Mouse (Mus musculus): ENCODE measurements around the gene Tk2.
A peak's percentile ranks its signal among the peaks of the same experiment; 100 is the strongest.
"Not testable (repeated sequence)": the region's sequence is repeated elsewhere in the genome, so short reads cannot be mapped to it uniquely, and the experiment has no call there.

The Tk2 gene

GRCm38 (mm10) chr8:104248276-104248675 lies at the start of gene Tk2:
TSS of gene Tk2 (minus strand) at chr8:104248558.
- TF ChIP-seq CTCF (conservative IDR thresholded peaks at IDR 0.05; ENCODE audit: low read length), result no peak
- TF ChIP-seq POU5F1 (IDR thresholded peaks at IDR 0.05; ENCODE audit: borderline replicate concordance, low read length), result no peak
- no peak for TF ChIP-seq NANOG (IDR thresholded peaks at IDR 0.05; ENCODE audit: borderline replicate concordance, low read length)
- Histone ChIP-seq H3K36me3 (ENCODE audit: insufficient read depth, low read length) (peaks cover 17% of the 10 kb centered on the region), H3K9me3 (ENCODE audit: low read length) (no peaks in the 10 kb centered on the region), H3K27me3 (ENCODE audit: insufficient read depth, low read length) (no peaks in the 10 kb centered on the region), H3K4me1 (replicated peaks; ENCODE audit: low read depth, low read length) (peaks cover 44% of the 10 kb centered on the region), H3K4me3 (replicated peaks; ENCODE audit: low read length) (peak within 1 kb of the TSS; percentile 95)

- Histone ChIP-seq H3K36me3 (ENCODE audit: insufficient read depth, low read length) (no peaks in the 10 kb centered on the region), H3K9me3 (ENCODE audit: low read length) (peaks cover 38% of the 10 kb centered on the region), H3K4me1 (replicated peaks; ENCODE audit: low read depth, low read length) (no peaks in the 10 kb centered on the region), H3K27me3 (ENCODE audit: insufficient read depth, low read length) (peaks cover 5% of the 10 kb centered on the region; the same call in 1 of the 2 replicates), H3K4me3 (replicated peaks; ENCODE audit: low read length) (no peak overlapping the region)
- no peak for TF ChIP-seq NANOG (IDR thresholded peaks at IDR 0.05; ENCODE audit: borderline replicate concordance, low read length)
- no peak for TF ChIP-seq CTCF (conservative IDR thresholded peaks at IDR 0.05; ENCODE audit: low read length)
- no peak for TF ChIP-seq POU5F1 (IDR thresholded peaks at IDR 0.05; ENCODE audit: borderline replicate concordance, low read length)
Measured at GRCm38 (mm10) chr8:104294396-104294795, 46.0 kb upstream of the Tk2 start.

- not testable (repeated sequence) for H3K4me1 ChIP-seq (replicated peaks; ENCODE audit: low read depth, low read length); H3K36me3 ChIP-seq (ENCODE audit: insufficient read depth, low read length); H3K27me3 ChIP-seq (ENCODE audit: insufficient read depth, low read length); H3K4me3 ChIP-seq (replicated peaks; ENCODE audit: low read length)
- peaks cover 28% of the 10 kb centered on the region for H3K9me3 ChIP-seq (ENCODE audit: low read length)
Measured at GRCm38 (mm10) chr8:104293081-104293480, 44.7 kb upstream of the Tk2 start, which contains the start of gene Cmtm2a. TSS of gene Cmtm2a (minus strand) at chr8:104293181.

- H3K27me3 ChIP-seq (ENCODE audit: insufficient read depth, low read length), result no peaks in the 10 kb centered on the region
- no peak overlapping the region for H3K4me3 ChIP-seq (replicated peaks; ENCODE audit: low read length)
- H3K36me3 ChIP-seq (ENCODE audit: insufficient read depth, low read length), result no peaks in the 10 kb centered on the region; the same call in 1 of the 2 replicates
- H3K9me3 ChIP-seq (ENCODE audit: low read length), result peaks cover 42% of the 10 kb centered on the region
- TF ChIP-seq CTCF (conservative IDR thresholded peaks at IDR 0.05; ENCODE audit: low read length), result no peak
- TF ChIP-seq POU5F1 (IDR thresholded peaks at IDR 0.05; ENCODE audit: borderline replicate concordance, low read length), result no peak
- no peak for TF ChIP-seq NANOG (IDR thresholded peaks at IDR 0.05; ENCODE audit: borderline replicate concordance, low read length)
- peaks cover 3% of the 10 kb centered on the region; the same call in 1 of the 2 replicates for H3K4me1 ChIP-seq (replicated peaks; ENCODE audit: low read depth, low read length)
Measured at GRCm38 (mm10) chr8:104268937-104269440, 20.6 kb upstream of the Tk2 start.

- TF ChIP-seq POU5F1 (IDR thresholded peaks at IDR 0.05; ENCODE audit: borderline replicate concordance, low read length) (no peak), CTCF (conservative IDR thresholded peaks at IDR 0.05; ENCODE audit: low read length) (no peak), NANOG (IDR thresholded peaks at IDR 0.05; ENCODE audit: borderline replicate concordance, low read length) (no peak)
- Histone ChIP-seq H3K4me3 (replicated peaks; ENCODE audit: low read length) (no peak overlapping the region), H3K9me3 (ENCODE audit: low read length) (peaks cover 35% of the 10 kb centered on the region), H3K36me3 (ENCODE audit: insufficient read depth, low read length) (peaks cover 6% of the 10 kb centered on the region; the same call in 1 of the 2 replicates), H3K27me3 (ENCODE audit: insufficient read depth, low read length) (no peaks in the 10 kb centered on the region), H3K4me1 (replicated peaks; ENCODE audit: low read depth, low read length) (peaks cover 3% of the 10 kb centered on the region; the same call in 1 of the 2 replicates)
Measured at GRCm38 (mm10) chr8:104268368-104268767, 20.0 kb upstream of the Tk2 start.

- peaks cover 22% of the 10 kb centered on the region for H3K9me3 ChIP-seq (ENCODE audit: low read length)
- not testable (repeated sequence) for H3K27me3 ChIP-seq (ENCODE audit: insufficient read depth, low read length)
Measured at GRCm38 (mm10) chr8:104264271-104264935, 16.0 kb upstream of the Tk2 start.

GRCm38 (mm10) chr8:104261802-104262201 lies 13.4 kb upstream of the Tk2 start:
- H3K4me1 ChIP-seq (replicated peaks; ENCODE audit: low read depth, low read length); H3K4me3 ChIP-seq (replicated peaks; ENCODE audit: low read length); H3K9me3 ChIP-seq (ENCODE audit: low read length); H3K27me3 ChIP-seq (ENCODE audit: insufficient read depth, low read length): not testable (repeated sequence)
- H3K36me3 ChIP-seq (ENCODE audit: insufficient read depth, low read length), result peaks cover 44% of the 10 kb centered on the region

More at GRCm38 (mm10) chr8:104264271-104264935, 16.0 kb upstream of the Tk2 start:
- not testable (repeated sequence) for H3K4me1 ChIP-seq (replicated peaks; ENCODE audit: low read depth, low read length); H3K4me3 ChIP-seq (replicated peaks; ENCODE audit: low read length)
- peaks cover 22% of the 10 kb centered on the region for H3K36me3 ChIP-seq (ENCODE audit: insufficient read depth, low read length)

- Histone ChIP-seq H3K4me3 (replicated peaks; ENCODE audit: low read length) (0 out of 2 replicates have a peak overlapping the region, but pooled peaks have one; percentile 32), H3K9me3 (ENCODE audit: low read length) (no peaks in the 10 kb centered on the region), H3K27me3 (ENCODE audit: insufficient read depth, low read length) (no peaks in the 10 kb centered on the region), H3K4me1 (replicated peaks; ENCODE audit: low read depth, low read length) (peaks cover 36% of the 10 kb centered on the region), H3K36me3 (ENCODE audit: insufficient read depth, low read length) (peaks cover 9% of the 10 kb centered on the region)
- no peak for TF ChIP-seq NANOG (IDR thresholded peaks at IDR 0.05; ENCODE audit: borderline replicate concordance, low read length)
- peak; percentile 79 for TF ChIP-seq CTCF (conservative IDR thresholded peaks at IDR 0.05; ENCODE audit: low read length)
Measured at GRCm38 (mm10) chr8:104253016-104253415, 4.7 kb upstream of the Tk2 start.

- Histone ChIP-seq H3K9me3 (ENCODE audit: low read length) (no peaks in the 10 kb centered on the region), H3K27me3 (ENCODE audit: insufficient read depth, low read length) (no peaks in the 10 kb centered on the region), H3K4me3 (replicated peaks; ENCODE audit: low read length) (peak overlapping the region; percentile 90), H3K4me1 (replicated peaks; ENCODE audit: low read depth, low read length) (peaks cover 50% of the 10 kb centered on the region), H3K36me3 (ENCODE audit: insufficient read depth, low read length) (peaks cover 3% of the 10 kb centered on the region; the same call in 1 of the 2 replicates)
- TF ChIP-seq NANOG (IDR thresholded peaks at IDR 0.05; ENCODE audit: borderline replicate concordance, low read length) (no peak), POU5F1 (IDR thresholded peaks at IDR 0.05; ENCODE audit: borderline replicate concordance, low read length) (no peak), CTCF (conservative IDR thresholded peaks at IDR 0.05; ENCODE audit: low read length) (no peak)
Measured at GRCm38 (mm10) chr8:104251461-104251860, 3.1 kb upstream of the Tk2 start.
